Mouse (Mus musculus): ENCODE data around the gene Cep128. TPM values are rescaled to one million over a fixed set of nuclear protein-coding genes. Genes with fewer than 3 reads are reported as not detected.

The Cep128 gene
- total and polyA plus RNA-seq, 2 experiments from 2014 or later = 15.1 to 17.4 TPM

DNA sequence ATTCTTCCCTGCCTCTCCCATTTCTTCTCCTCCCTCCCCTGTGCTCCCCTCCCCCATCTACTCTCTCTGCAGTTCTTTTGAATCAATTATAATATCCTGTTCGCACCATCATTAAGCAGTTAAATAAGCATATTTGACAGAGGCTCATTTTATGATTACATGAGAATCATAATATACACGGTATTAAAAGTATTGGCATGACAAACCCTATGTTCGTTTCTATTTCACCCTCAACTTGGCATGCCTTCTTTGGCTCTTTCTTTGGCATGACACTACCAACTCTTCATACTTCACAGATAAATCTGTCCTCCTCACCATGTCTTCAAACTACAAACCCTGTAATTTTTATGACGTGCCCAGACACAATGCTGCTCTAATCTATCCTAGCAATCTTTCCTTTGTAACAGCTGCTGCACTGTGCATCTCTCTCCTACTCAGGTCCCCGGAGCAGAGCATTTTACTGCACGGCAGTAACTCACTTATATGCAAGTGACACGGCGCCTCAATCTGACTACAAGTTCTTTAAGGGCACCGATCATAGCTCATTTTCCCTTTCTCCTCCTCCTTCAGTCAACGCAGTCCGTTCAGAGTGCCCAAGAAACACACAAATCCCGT lies 324.4 kb downstream of the Cep128 start:
- no peak for ATAC-seq (ENCODE audit: insufficient read depth, low read depth)
- no peak for TF ChIP-seq EP300 (IDR thresholded peaks at IDR 0.05; ENCODE audit: low read depth)
- no peak for TF ChIP-seq CTCF (IDR thresholded peaks at IDR 0.05; ENCODE audit: low read depth)
- peaks cover 17% of the 10 kb centered on the region for H3K4me1 ChIP-seq (ENCODE audit: control insufficient read depth, insufficient read depth)
- H3K36me3 ChIP-seq (replicated peaks; ENCODE audit: control insufficient read depth, insufficient read depth, low read length) = no peaks in the 10 kb centered on the region
- DNase-seq (ENCODE audit: low spot score) = no peak
- H3K4me2 ChIP-seq (ENCODE audit: low read depth, low read length) = no peak overlapping the region
- no peaks in the 10 kb centered on the region for H3K9me3 ChIP-seq (replicated peaks; ENCODE audit: control insufficient read depth, low read length)
- WGBS = 90% methylated on average over 12 of the region's 12 CpGs
- no peak overlapping the region for H3K4me3 ChIP-seq (ENCODE audit: low read depth, low read length)
- H3K27me3 ChIP-seq (ENCODE audit: control insufficient read depth, insufficient read depth, low read length) = no peaks in the 10 kb centered on the region
- no peak overlapping the region for H3K9ac ChIP-seq (replicated peaks; ENCODE audit: low read depth, low read length)
- H3K27ac ChIP-seq (ENCODE audit: low read depth) = no peak overlapping the region

DNA sequence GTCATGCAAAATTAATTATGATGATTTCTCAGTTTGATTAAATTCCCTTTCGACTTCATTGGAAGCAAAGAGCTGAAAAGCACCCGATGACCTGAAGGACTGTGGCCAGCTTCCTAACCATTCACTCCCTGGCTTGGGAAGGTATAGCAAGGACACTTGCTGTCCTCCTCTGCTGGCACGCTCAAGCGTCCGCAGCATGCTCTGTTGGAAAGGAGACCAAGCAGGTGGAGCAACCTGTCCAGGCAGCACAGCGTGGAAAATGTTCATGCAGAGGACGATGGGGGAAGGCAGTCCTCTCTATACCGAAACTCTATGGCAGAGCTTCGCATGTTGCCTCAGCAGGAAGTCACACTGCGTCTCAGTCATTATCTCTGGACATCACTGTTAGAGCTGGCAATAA lies 327.3 kb downstream of the Cep128 start:
- H3K9me3 ChIP-seq (replicated peaks; ENCODE audit: control insufficient read depth, low read length) = no peaks in the 10 kb centered on the region
- no peaks in the 10 kb centered on the region for H3K27me3 ChIP-seq (ENCODE audit: control insufficient read depth, insufficient read depth, low read length)
- no peak overlapping the region for H3K4me2 ChIP-seq (ENCODE audit: low read depth, low read length)
- DNase-seq (ENCODE audit: low spot score) (no peak), ATAC-seq (ENCODE audit: insufficient read depth, low read depth) (no peak)
- 90% methylated on average over 10 of the region's 10 CpGs for WGBS
- H3K9ac ChIP-seq (replicated peaks; ENCODE audit: low read depth, low read length) = no peak overlapping the region
- TF ChIP-seq EP300 (IDR thresholded peaks at IDR 0.05; ENCODE audit: low read depth) = no peak
- TF ChIP-seq CTCF (IDR thresholded peaks at IDR 0.05; ENCODE audit: low read depth) = no peak
- H3K36me3 ChIP-seq (replicated peaks; ENCODE audit: control insufficient read depth, insufficient read depth, low read length) = no peaks in the 10 kb centered on the region
- H3K4me3 ChIP-seq (ENCODE audit: low read depth, low read length) = no peak overlapping the region
- H3K27ac ChIP-seq (ENCODE audit: low read depth) = no peak overlapping the region
- no peaks in the 10 kb centered on the region for H3K4me1 ChIP-seq (ENCODE audit: control insufficient read depth, insufficient read depth)

DNA sequence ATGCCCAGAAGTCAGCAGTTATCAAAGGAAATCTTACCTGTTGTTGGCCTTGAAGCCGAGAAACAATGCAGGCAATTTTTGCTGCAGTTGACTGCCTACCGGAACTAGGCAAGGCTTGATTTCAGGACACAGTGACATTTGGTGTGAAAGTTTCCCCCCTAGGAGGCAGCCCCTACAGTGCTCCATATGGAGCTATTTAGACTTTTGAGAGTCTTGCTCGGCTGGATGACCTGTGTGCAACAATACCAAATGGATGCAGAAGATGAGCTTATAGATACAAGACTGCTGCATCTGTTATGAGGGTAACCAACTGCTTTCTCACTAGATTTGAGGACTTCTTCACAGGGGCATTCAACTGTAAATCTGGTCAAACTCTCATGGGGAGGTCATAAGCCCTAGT lies 331.9 kb downstream of the Cep128 start:
- no peaks in the 10 kb centered on the region for H3K9me3 ChIP-seq (replicated peaks; ENCODE audit: control insufficient read depth, low read length)
- H3K27me3 ChIP-seq (ENCODE audit: control insufficient read depth, insufficient read depth, low read length) = no peaks in the 10 kb centered on the region
- H3K36me3 ChIP-seq (replicated peaks; ENCODE audit: control insufficient read depth, insufficient read depth, low read length) = no peaks in the 10 kb centered on the region
- no peak for TF ChIP-seq CTCF (IDR thresholded peaks at IDR 0.05; ENCODE audit: low read depth)
- TF ChIP-seq EP300 (IDR thresholded peaks at IDR 0.05; ENCODE audit: low read depth) = no peak
- H3K27ac ChIP-seq (ENCODE audit: low read depth) = no peak overlapping the region
- no peak overlapping the region for H3K4me2 ChIP-seq (ENCODE audit: low read depth, low read length)
- 78% methylated on average over 3 of the region's 3 CpGs for WGBS
- H3K4me1 ChIP-seq (ENCODE audit: control insufficient read depth, insufficient read depth) = no peaks in the 10 kb centered on the region
- ATAC-seq (ENCODE audit: insufficient read depth, low read depth) (no peak), DNase-seq (ENCODE audit: low spot score) (no peak)
- H3K4me3 ChIP-seq (ENCODE audit: low read depth, low read length) = no peak overlapping the region
- no peak overlapping the region for H3K9ac ChIP-seq (replicated peaks; ENCODE audit: low read depth, low read length)

DNA sequence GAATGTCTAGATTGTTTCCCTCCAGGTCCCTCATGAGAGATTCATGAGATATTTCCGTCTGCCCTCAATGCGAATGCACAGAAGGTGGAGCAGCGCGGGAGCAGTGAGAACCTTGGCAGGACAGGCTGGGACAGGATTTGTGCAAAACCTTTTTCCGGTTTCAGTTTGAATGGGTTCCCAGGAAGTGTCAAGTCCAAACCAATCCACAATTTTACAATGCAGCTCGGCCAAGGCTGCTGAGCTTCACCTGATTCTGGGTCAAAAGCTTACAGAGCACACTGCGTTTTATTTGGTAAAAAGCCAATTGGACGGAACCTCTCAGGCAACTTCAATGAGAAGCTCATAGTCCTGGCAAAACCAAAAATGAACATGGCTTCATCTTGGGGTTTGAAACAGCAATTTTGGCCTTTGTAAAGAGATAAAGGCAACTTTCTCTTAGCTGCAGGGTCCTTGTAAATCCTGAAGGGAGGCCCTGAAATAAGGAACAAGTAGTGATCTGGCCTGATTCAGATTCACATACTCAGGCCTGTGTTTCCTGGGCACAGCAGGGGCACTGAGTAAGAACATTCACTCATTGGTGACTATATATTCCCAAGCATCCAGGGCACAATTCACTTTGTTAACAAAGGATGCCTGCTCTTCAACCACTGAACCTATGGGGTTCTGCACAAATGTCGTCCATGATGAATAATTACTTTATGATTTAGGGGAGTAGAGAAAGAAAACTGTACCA lies 333.4 kb downstream of the Cep128 start:
- DNase-seq (ENCODE audit: low spot score) = no peak
- ATAC-seq (ENCODE audit: insufficient read depth, low read depth) = no peak
- H3K4me1 ChIP-seq (ENCODE audit: control insufficient read depth, insufficient read depth) = no peaks in the 10 kb centered on the region

DNA sequence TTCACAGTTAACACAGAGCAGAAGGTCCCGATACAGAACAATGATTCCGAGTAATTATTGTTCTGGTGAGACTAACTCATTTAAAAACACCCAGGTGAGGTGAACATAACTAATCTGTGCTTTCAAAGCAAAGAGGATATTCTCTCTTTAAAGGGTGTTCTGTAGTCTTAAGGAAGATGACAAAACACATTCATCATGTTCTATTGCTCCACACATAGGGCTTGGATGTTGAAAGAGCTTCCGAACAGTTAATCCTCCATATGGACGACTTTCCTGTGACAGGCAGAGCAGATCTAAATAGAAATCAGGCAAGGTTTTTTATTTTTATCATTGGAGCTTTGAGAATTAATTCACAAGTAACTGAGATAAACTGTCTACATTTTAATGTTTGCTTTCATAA lies 342.8 kb downstream of the Cep128 start:
- no peak for TF ChIP-seq CTCF (IDR thresholded peaks at IDR 0.05; ENCODE audit: low read depth)
- TF ChIP-seq EP300 (IDR thresholded peaks at IDR 0.05; ENCODE audit: low read depth) = no peak
- ATAC-seq (ENCODE audit: insufficient read depth, low read depth) = no peak
- Histone ChIP-seq H3K4me3 (ENCODE audit: low read depth, low read length) (no peak overlapping the region), H3K9ac (replicated peaks; ENCODE audit: low read depth, low read length) (no peak overlapping the region), H3K36me3 (replicated peaks; ENCODE audit: control insufficient read depth, insufficient read depth, low read length) (no peaks in the 10 kb centered on the region), H3K9me3 (replicated peaks; ENCODE audit: control insufficient read depth, low read length) (no peaks in the 10 kb centered on the region), H3K4me2 (ENCODE audit: low read depth, low read length) (no peak overlapping the region), H3K27me3 (ENCODE audit: control insufficient read depth, insufficient read depth, low read length) (no peaks in the 10 kb centered on the region), H3K27ac (ENCODE audit: low read depth) (no peak overlapping the region; the same call in 1 of the 2 replicates), H3K4me1 (ENCODE audit: control insufficient read depth, insufficient read depth) (peaks cover 9% of the 10 kb centered on the region)
- 75% methylated on average over 4 of the region's 4 CpGs for WGBS
- no peak for DNase-seq (ENCODE audit: low spot score)

More for the DNA sequence above, 333.4 kb downstream of the Cep128 start:
- Histone ChIP-seq H3K4me2 (ENCODE audit: low read depth, low read length) (no peak overlapping the region), H3K9me3 (replicated peaks; ENCODE audit: control insufficient read depth, low read length) (no peaks in the 10 kb centered on the region), H3K27ac (ENCODE audit: low read depth) (no peak overlapping the region), H3K4me3 (ENCODE audit: low read depth, low read length) (no peak overlapping the region), H3K27me3 (ENCODE audit: control insufficient read depth, insufficient read depth, low read length) (no peaks in the 10 kb centered on the region), H3K9ac (replicated peaks; ENCODE audit: low read depth, low read length) (no peak overlapping the region), H3K36me3 (replicated peaks; ENCODE audit: control insufficient read depth, insufficient read depth, low read length) (no peaks in the 10 kb centered on the region)
- 82% methylated on average over 9 of the region's 9 CpGs for WGBS
- TF ChIP-seq EP300 (IDR thresholded peaks at IDR 0.05; ENCODE audit: low read depth) = no peak
- no peak for TF ChIP-seq CTCF (IDR thresholded peaks at IDR 0.05; ENCODE audit: low read depth)

Measured in heart, postnatal 0 days (tissue).